Mouse (Mus musculus): ENCODE results near the gene Bdp1. TPM values are rescaled to one million over a fixed set of nuclear protein-coding genes. Genes with fewer than 3 reads are reported as not detected.
"Not testable (repeated sequence)": the region's sequence is repeated elsewhere in the genome, so short reads cannot be mapped to it uniquely, and the experiment has no call there.

The Bdp1 gene
- 10 to 100 TPM; 39.0 to 44.4 TPM for total RNA-seq (2021)
- long read RNA-seq, experiment 1, partial matches to known transcripts: 1 of 3 reads
- long read RNA-seq, experiment 1, other reads (novel, unspliced or antisense): 2 of 3 reads
- long read RNA-seq, experiment 2, partial matches to known transcripts: 3 of 7 reads
- long read RNA-seq, experiment 2, other reads (novel, unspliced or antisense): 4 of 7 reads

GRCm38 (mm10) chr13:100103748-100104254, at the start of gene Bdp1:
TSS of gene Bdp1 (minus strand) at chr13:100104070.
- peak; percentile 96 to 97 for DNase-seq (ENCODE audit: low spot score in 2 of 2)

DNA sequence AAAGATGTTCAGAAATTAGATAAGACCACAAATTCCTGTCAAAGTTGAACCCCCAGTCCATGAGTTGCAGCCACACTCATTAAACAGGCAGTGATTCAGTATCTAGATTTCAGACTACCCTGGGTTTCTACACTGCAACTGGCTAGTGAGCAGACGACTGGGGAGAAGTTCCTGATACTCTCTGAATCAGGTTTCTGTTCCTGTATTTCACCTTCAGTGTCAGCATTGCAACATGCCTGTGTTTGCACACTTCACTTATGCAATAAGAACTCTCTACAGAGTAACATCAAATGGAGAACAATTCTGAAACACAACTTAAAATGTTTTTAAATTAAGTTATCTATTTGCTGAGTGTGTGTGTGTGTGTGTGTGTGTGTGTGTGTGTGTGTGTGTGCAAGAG, 48.8 kb upstream of the Bdp1 start:
- no peak for DNase-seq (ENCODE audit: low spot score in 2 of 2)

GRCm38 (mm10) chr13:100141646-100142314, 37.9 kb upstream of the Bdp1 start:
- no peak for DNase-seq (ENCODE audit: low spot score in 2 of 2)

DNA sequence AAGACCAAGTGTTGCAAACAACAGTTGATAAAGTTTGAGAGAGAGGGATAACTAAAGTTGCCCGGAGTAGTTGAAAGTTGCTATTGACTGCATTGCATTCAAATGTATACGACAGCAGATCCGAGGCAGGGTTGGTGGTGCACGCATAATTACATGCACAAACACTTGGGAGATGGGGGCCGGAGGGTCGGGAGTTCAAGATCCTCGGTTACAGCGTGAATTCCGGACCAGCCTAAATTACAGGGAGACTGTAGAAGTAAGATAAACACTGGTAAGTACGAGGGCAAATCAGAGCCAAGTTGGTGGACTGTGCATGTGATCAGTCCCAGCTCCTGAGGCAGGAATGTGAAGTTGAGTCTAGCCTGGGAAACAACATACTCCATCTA, 21.4 kb upstream of the Bdp1 start:
- DNase-seq (ENCODE audit: low spot score in 2 of 2): no peak

DNA sequence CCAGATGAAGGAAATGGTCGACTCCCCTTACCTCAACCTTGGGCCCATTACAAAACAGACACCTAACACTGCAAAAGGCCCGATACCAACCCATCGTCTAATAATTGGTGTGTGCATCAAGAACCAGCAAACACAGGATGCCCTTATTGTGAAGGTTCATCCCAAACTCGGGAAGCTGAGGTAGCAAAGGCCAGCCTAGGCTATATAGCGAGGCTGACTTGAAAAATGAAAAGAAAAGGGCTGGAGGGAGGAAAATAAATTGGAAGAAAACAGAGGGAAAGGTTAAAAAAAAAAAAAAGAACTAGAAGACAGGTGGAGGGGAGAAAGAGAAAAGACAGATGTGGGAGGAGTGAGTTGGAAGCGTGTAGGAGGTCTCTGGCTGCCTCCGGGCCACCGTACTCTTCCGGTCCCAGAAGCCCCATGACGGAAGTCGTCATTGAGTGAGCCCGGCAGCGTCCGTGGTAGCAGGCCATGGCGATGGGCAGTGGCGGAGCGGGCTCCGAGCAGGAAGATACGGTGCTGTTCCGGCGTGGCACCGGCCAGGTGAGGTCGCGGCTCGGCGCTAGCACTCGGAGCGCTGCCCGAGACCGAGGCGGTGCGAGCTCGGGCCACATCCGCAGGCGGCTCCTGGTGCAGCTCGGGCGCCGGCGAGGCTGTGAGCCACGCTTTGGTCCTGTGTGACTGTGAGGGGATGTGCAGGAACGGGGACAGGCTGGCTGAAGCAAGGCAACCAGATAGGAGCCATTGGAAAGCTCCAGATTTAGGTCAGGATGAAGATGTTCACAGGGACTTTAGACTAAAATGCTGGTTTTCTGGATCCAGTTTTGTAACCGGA, 20.8 kb upstream of the Bdp1 start, which contains the start of gene Smn1:
TSS of gene Smn1 (plus strand) at position 430 of the 835 bp plus-strand sequence.
- DNase-seq (ENCODE audit: low spot score in 2 of 2): peak; percentile 98 to 99

DNA sequence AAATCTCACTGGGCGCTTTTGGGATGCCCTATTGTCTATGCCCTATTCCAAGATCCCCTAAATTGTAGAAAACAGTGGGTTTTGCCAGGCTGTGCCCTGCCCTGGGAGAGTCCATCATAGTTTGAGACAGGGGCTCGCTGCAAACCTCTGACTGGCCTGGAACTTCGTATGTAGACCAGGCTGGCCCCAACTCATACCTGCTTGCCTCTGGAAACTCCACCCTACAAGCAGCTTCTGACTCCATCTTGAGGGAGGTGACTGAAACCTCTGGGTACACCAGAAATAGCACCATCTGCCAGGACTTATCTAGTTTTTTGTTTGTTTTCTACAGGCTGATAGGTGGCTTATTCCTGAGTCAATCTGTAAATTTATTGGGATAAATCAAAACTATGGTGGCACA, 20.1 kb upstream of the Bdp1 start:
- no peak for DNase-seq (ENCODE audit: low spot score in 2 of 2)

- DNase-seq (ENCODE audit: low spot score in 2 of 2): no peak
These were observed 8.5 kb upstream of the Bdp1 start for GRCm38 (mm10) chr13:100112218-100112972.

GRCm38 (mm10) chr13:100107652-100108472, 4.0 kb upstream of the Bdp1 start, which contains the start of gene Serf1:
TSS of gene Serf1 (plus strand) at chr13:100108012.
- DNase-seq (ENCODE audit: low spot score in 2 of 2): peak; percentile 76 to 89

DNA sequence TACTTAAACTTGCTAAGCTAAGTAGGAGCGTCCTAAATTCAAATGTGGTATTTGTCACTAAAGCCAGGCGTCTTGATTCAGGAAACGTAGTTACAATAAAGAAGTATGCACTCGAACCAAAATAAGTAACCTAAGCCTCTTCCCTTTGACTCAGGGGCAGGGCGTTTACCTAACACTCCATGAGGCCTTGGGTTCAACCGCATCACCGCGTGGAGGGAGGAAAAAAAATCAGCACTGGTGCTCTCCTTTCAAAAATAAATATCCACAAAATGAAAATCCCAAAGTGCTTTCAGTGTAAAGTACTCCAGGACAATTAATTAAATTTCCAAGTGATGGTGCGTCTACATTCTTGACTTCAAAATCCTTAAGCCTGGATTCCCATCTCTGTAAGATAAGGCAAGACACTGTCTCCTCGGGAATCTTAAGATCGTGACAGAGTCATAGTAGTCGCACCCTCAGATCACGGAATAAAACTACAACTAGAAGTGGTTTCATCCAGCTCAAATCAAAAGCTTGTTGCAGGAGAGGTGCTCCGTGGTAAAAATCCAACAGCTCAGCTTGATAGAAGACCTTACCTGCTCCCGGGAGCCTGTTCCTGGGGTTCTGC, 715 bp downstream of the Bdp1 start:
- no peak for DNase-seq (ENCODE audit: low spot score in 2 of 2)

GRCm38 (mm10) chr13:100098808-100099207, 5.1 kb downstream of the Bdp1 start:
- DNase-seq (ENCODE audit: low spot score in 2 of 2): no peak

- no peak for DNase-seq (ENCODE audit: low spot score in 2 of 2)
These were observed 32.4 kb downstream of the Bdp1 start for GRCm38 (mm10) chr13:100071473-100071872.

DNA sequence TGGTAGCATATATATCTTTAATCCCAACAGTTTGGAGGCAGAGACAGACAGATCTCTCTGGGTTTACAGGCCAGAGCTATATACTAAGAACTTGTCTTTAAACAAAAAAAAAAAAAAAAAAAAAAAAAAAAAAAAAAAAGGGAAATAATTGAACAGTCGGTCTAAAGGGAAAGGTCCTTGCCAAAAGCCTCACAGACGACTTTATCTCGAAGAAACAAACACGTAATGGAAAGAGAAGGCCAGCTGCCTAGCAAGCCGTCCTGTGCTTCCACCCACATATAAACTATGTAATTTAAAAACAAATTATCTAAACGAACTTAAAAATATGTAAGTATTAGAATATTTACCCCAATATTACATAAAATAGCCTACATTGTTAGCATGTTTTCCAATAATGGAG, 36.0 kb downstream of the Bdp1 start:
- no peak for DNase-seq (ENCODE audit: low spot score in 2 of 2)

DNA sequence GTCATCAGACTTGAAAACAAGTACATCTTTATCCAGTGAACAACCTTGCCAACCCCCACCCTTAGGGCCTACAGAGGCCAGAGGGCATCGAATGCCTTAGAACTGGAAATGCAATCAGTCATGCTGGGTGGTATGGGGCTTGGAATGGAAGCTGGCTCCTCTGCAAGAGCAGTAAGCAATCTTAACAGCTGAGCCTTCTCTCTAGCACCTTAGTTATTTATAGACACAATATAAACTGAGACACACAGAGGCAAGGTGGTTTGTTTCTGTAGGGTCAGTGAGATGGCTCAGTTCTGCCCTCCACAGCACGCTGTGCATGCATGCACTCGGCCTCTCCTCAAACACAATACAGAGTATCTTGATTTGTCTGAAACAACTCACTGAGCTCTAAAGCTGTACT, 39.9 kb downstream of the Bdp1 start:
- no peak for DNase-seq (ENCODE audit: low spot score in 2 of 2)

DNA sequence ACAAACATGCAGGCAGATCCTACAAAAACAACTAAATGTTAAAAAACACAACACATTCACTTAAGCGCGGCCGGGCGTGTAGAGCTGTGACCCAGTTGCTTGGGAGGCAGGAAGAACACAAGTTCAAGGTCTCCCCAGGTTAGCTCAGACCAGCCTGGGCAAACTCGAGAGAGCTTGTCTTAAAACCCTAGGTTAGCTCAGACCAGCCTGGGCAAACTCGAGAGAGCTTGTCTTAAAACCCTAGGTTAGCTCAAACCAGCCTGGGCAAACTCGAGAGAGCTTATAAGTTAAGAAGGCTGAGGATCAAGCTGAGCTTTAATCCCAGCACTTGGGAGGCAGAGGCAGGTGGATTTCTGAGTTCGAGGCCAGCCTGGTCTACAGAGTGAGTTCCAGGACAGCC, 46.1 kb downstream of the Bdp1 start:
- DNase-seq (ENCODE audit: low spot score in 2 of 2): not testable (repeated sequence)

DNA sequence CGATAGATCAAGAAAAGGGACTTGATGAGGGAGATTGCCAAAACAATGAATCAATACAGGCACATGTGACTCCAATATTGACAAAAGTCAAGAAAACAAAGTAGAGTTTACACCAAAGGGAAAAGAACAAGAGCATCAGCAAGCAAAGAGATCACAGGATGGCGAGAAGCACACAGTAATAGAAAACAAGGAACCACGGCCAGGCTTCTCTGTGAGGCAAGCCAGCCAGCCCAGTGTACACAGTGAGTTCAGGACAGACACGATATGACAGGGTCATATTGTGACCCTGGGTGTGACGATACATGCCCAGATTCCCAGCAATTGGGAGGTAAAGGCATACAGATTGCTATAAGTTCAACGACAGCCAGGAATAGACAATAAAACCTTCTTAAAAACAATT, 77.9 kb downstream of the Bdp1 start:
- DNase-seq (ENCODE audit: low spot score in 2 of 2): no peak

DNA sequence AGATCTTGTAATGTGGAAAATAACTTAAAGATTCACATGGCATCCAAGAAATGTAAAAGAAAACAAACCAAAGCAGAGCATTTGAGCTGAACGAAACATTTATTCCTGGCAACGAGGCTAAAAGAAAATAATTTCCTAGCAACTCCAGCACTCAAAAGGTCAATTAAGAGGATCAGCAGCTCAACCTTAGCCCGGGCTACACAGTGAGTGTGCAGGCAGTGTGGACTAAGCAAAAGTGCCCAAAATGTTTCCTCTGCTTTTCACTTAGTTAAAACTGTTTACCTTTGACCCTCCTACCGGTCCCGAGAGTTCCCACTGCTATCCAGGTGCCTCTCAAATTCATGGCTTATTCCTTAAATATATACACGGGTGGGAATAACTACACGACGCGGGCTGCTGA, 87.0 kb downstream of the Bdp1 start:
- DNase-seq (ENCODE audit: low spot score in 2 of 2): no peak

DNA sequence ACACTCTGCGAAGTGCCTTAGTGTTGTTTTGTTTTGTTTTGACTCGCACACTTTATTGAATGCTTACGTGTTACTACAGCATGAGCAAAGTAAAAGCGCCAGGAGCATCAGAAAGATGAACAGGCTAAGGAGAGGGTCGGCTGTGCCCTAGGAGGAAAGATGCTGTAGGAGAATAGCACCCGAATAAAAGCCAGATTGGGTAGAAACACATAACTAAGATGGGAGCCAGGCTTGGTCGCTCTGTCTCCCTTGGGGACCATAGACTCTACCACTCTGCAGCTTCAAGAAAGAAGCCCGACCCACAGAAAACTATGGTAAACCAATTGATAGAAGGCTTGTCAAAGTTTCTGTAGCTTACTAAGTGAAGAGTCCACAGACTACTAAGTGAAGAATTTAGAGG, 87.9 kb downstream of the Bdp1 start:
- DNase-seq (ENCODE audit: low spot score in 2 of 2): no peak

DNA sequence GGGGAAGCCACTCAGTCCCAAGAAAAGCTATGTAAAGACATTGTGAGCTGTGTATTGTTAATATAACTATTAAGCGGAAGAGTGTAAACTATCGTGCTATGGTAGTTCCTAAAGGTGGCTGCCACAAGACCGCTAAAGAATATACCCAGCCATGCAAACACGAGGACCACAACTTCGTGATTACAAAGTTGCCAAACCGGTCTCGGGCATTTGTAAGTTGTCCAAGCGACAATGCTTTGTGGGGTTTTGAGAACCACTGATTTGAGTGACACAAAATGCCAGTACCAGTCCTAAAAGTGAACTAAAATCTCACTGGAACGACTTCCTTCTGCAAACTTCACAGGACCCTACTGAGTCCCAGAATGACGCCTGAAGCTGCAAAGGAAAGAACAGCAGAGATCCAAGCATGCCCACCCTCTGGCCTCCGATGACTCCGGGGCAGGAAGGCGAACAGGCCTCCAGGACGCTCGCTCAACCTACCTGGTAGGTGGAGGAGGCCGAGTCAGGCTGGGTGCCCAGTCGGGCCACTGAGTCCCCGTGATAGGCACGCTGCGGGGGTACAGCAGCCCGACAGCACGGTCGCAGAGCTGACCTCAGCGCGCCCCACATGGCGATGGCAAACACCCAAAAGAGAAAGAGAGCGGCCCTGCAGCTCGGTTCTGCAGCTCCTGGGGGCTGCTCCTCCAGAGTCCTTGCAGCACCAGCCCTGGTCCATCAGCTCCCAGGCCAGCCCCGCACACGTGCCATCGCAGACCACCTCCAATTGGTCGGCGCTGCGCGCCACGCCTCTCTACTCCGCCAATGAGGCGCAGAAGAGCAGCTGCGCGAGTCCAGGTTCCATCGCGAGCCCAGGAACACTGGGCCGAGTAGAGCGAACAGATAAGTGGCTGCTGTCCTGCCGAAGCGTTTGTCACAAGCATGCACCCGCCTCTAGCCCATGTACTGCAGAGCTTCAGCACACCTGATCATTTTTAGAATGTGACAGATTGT, 88.7 kb downstream of the Bdp1 start, which contains the start of gene Mccc2:
TSS of gene Mccc2 (minus strand) at position 734 of the 990 bp plus-strand sequence.
- DNase-seq (ENCODE audit: low spot score in 2 of 2): peak; percentile 70 to 82

Measured in left cerebral cortex, adult 18-20 months (tissue).